Mouse (Mus musculus): ENCODE measurements around the gene Bicc1. TPM values are rescaled to one million over a fixed set of nuclear protein-coding genes. Genes with fewer than 3 reads are reported as not detected.

The Bicc1 gene
- polyA plus RNA-seq, 1 experiment: 0.01 TPM

DNA sequence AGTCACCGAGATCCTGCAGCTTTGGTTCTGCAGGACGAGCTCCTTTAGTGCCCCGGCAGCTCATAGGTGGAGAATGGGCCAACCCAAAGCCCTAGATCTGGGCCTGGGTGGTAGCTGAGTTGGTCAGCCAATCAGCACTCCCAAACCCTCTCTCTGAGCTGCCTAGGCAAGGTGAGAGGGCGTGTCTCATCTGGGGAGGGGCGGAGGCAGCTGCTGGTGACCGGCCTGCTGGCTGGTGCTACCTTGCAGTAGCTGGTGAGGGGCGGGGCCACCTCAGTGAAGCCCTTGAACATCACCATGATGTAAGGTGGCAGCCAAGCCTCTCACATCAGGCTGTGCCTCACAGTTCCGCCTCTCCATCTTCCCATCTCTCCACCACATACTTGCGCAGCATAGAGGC, 29.2 kb downstream of the Bicc1 start:
- TF ChIP-seq FLI1 (IDR thresholded peaks at IDR 0.05; ENCODE audit: low read length) (no peak), GATA1 (IDR thresholded peaks at IDR 0.05; ENCODE audit: borderline replicate concordance, low read length) (no peak)
- H3K4me3 ChIP-seq (replicated peaks): no peak overlapping the region
- H3K36me3 ChIP-seq (replicated peaks; ENCODE audit: low read length): no peaks in the 10 kb centered on the region
- H3K4me1 ChIP-seq: no peaks in the 10 kb centered on the region
- peaks cover 10% of the 10 kb centered on the region for H3K9me3 ChIP-seq
- no peaks in the 10 kb centered on the region for H3K27me3 ChIP-seq (replicated peaks)

DNA sequence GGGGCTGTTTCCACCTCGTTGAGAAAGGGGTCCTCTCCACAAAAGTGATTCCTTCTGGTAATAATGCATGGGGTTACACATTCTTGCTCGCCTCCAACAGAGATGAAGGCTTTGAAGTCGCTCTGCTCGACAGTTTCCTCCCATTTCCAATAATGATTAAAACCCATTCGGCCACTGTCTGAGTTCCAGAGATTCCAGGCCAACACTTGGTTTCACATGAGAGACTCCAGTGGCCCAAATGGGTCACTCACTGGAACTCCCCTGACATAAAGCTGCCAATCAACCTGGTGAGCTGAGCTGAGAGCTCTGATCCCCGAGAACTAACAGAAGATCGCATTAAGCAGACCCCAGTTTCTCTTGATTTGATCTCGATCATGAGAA, 31.6 kb downstream of the Bicc1 start:
- Histone ChIP-seq H3K4me3 (replicated peaks) (no peak overlapping the region), H3K4me1 (no peaks in the 10 kb centered on the region), H3K9me3 (peaks cover 14% of the 10 kb centered on the region), H3K36me3 (replicated peaks; ENCODE audit: low read length) (no peaks in the 10 kb centered on the region), H3K27me3 (replicated peaks) (no peaks in the 10 kb centered on the region)
- no peak for TF ChIP-seq GATA1 (IDR thresholded peaks at IDR 0.05; ENCODE audit: borderline replicate concordance, low read length)
- TF ChIP-seq FLI1 (IDR thresholded peaks at IDR 0.05; ENCODE audit: low read length): no peak

DNA sequence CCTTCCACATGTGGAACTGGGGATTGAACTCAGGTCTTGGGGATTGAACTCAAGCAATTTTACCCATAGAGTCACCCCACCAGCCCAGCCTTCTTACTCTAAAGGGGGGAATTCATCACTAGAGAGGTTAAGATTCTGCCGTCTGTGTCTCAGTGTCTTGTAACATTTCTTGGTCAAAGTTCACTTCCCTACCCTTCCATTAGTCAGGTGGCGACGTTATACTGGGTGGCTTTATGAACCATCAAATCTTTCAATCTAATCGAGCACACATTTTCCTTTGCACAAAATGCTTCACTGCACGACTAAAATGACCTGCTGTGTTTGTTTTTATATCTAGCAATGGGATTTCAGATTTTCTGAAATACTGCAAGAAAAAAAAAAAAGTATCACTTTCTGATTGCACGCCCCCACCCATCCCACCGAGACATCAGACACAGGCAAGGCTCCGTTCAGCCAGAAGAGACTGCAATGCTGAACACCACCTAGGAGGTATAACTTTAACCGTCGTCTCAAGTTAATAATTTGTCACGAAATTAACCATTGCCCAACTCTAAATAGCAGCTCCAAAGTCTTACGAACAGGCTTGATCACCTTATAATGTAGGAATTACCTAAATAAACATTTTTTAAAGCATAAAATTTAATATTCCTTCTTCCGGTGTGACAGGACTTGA, 32.1 kb downstream of the Bicc1 start:
- Histone ChIP-seq H3K9me3 (peaks cover 14% of the 10 kb centered on the region), H3K4me3 (replicated peaks) (no peak overlapping the region), H3K4me1 (no peaks in the 10 kb centered on the region), H3K36me3 (replicated peaks; ENCODE audit: low read length) (no peaks in the 10 kb centered on the region), H3K27me3 (replicated peaks) (no peaks in the 10 kb centered on the region)
- TF ChIP-seq GATA1 (IDR thresholded peaks at IDR 0.05; ENCODE audit: borderline replicate concordance, low read length): no peak
- no peak for TF ChIP-seq FLI1 (IDR thresholded peaks at IDR 0.05; ENCODE audit: low read length)

DNA sequence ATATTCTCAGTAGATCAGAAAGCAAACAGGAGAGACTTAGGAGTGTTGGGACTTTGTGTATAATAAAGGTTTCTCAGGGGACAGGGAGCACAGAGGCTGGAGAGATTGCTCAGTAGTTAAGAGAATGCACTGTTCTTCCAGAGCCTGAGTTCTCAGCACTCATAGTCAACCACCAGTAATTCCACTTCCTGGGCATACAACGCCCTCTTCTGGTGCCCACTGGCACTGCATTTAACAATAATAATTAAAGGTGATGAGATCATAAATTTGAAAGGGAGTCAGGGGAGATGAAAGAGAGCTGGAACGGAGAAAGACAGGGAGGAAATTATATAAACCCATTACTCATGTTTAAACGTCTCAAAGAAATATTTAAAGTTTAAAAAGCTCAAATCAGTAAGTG, 35.5 kb downstream of the Bicc1 start:
- Histone ChIP-seq H3K4me1 (no peaks in the 10 kb centered on the region), H3K9me3 (peaks cover 4% of the 10 kb centered on the region), H3K27me3 (replicated peaks) (no peaks in the 10 kb centered on the region), H3K4me3 (replicated peaks) (no peak overlapping the region), H3K36me3 (replicated peaks; ENCODE audit: low read length) (no peaks in the 10 kb centered on the region)
- TF ChIP-seq GATA1 (IDR thresholded peaks at IDR 0.05; ENCODE audit: borderline replicate concordance, low read length) (no peak), FLI1 (IDR thresholded peaks at IDR 0.05; ENCODE audit: low read length) (no peak)

DNA sequence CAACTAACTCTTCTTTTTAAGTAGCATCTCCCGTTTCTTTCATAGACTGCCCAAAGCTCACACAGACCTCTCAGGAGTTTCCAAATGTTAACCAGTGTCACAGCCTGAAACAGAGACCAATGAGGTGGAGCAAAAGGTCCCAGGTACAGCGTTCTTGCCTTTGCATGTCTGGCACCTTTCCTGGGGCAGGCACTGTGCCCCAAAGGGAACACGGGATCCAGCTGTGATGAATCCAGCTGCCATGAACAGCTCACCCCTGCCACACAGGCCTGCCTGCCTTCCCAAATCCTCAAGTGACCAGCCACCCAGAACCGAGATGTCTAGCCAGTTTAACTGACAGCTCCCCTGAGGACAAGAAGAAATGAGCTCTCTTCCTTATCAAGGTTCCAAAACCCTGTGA, 36.1 kb downstream of the Bicc1 start:
- Histone ChIP-seq H3K27me3 (replicated peaks) (no peaks in the 10 kb centered on the region), H3K4me3 (replicated peaks) (no peak overlapping the region), H3K9me3 (peaks cover 7% of the 10 kb centered on the region), H3K36me3 (replicated peaks; ENCODE audit: low read length) (no peaks in the 10 kb centered on the region), H3K4me1 (no peaks in the 10 kb centered on the region)
- no peak for TF ChIP-seq FLI1 (IDR thresholded peaks at IDR 0.05; ENCODE audit: low read length)
- no peak for TF ChIP-seq GATA1 (IDR thresholded peaks at IDR 0.05; ENCODE audit: borderline replicate concordance, low read length)

DNA sequence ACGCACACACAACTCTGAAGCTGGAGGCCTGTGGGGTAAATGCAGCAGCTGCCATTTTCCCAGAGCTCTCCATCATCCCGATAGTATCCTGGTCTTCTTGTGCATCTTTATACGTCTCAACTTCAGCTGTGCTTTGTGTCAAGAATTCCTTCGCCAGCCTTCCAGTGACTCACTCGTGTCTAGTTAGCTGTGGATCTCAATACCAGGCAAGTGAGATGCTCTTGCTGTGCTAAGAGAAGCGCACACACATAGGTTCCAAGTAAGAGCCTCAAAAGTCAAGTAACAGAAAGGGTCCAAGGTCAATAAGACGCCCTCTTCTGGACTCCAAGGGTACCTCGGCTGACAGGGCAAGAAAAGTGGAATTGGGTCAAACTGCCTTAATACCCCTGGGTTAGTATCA, 37.0 kb downstream of the Bicc1 start:
- no peaks in the 10 kb centered on the region for H3K27me3 ChIP-seq (replicated peaks)
- TF ChIP-seq GATA1 (IDR thresholded peaks at IDR 0.05; ENCODE audit: borderline replicate concordance, low read length) (no peak), FLI1 (IDR thresholded peaks at IDR 0.05; ENCODE audit: low read length) (no peak)
- H3K4me3 ChIP-seq (replicated peaks): no peak overlapping the region
- no peaks in the 10 kb centered on the region for H3K4me1 ChIP-seq
- no peaks in the 10 kb centered on the region for H3K36me3 ChIP-seq (replicated peaks; ENCODE audit: low read length)
- H3K9me3 ChIP-seq: peaks cover 8% of the 10 kb centered on the region

DNA sequence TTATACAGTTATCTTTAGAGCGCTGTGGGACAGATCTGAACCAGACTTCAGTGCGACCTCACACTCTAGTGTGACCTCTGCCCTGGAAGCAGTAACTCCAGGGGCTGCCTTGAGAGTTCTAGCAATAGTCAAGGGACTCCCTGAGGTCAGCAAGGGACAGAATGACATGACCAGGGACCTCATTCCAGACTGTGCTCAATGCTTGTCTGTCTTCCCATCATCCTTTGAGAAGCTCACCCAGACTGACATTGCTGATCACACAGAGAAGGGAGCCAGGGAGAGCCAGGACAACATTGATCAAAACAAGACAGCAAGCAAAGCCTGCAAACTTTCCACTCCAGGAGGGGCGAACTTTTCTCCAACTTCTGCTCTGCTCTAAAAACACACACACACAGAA, 38.7 kb downstream of the Bicc1 start:
- Histone ChIP-seq H3K9me3 (peaks cover 11% of the 10 kb centered on the region), H3K27me3 (replicated peaks) (no peaks in the 10 kb centered on the region), H3K4me3 (replicated peaks) (no peak overlapping the region), H3K4me1 (no peaks in the 10 kb centered on the region), H3K36me3 (replicated peaks; ENCODE audit: low read length) (no peaks in the 10 kb centered on the region)
- TF ChIP-seq GATA1 (IDR thresholded peaks at IDR 0.05; ENCODE audit: borderline replicate concordance, low read length) (no peak), FLI1 (IDR thresholded peaks at IDR 0.05; ENCODE audit: low read length) (no peak)

DNA sequence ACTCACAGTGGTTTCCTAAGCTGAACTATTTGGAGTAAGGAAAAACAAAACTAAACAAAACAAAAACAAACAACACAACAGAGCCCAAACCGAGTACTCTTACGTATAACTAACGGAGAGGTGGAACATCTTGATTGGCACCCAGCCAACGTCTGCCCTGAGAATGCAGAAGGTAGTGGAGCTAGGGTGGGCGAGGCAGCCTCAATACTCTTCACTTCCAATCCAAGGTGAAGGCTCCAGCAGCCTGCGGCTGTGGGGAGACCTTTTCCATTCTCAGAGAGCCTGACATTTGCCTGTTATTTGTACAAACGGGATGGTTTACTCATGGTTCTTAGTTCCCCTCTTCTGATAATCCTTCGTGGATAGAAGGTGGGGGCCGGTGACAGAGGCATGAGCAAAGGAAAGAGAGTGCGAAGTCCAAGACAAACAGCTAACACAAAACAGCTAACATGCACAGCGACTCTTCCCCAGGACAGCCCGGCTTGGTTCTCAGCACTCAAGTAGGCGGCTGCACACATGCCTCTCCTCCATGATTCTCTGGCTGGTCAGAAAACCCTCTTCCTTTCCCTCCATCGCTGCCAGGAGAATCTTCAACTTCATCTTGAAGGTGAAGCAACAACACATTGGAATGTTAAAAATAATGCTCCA, 39.3 kb downstream of the Bicc1 start:
- Histone ChIP-seq H3K36me3 (replicated peaks; ENCODE audit: low read length) (no peaks in the 10 kb centered on the region), H3K4me1 (no peaks in the 10 kb centered on the region), H3K4me3 (replicated peaks) (no peak overlapping the region), H3K9me3 (peaks cover 11% of the 10 kb centered on the region), H3K27me3 (replicated peaks) (no peaks in the 10 kb centered on the region)
- TF ChIP-seq FLI1 (IDR thresholded peaks at IDR 0.05; ENCODE audit: low read length) (no peak), GATA1 (IDR thresholded peaks at IDR 0.05; ENCODE audit: borderline replicate concordance, low read length) (no peak)

DNA sequence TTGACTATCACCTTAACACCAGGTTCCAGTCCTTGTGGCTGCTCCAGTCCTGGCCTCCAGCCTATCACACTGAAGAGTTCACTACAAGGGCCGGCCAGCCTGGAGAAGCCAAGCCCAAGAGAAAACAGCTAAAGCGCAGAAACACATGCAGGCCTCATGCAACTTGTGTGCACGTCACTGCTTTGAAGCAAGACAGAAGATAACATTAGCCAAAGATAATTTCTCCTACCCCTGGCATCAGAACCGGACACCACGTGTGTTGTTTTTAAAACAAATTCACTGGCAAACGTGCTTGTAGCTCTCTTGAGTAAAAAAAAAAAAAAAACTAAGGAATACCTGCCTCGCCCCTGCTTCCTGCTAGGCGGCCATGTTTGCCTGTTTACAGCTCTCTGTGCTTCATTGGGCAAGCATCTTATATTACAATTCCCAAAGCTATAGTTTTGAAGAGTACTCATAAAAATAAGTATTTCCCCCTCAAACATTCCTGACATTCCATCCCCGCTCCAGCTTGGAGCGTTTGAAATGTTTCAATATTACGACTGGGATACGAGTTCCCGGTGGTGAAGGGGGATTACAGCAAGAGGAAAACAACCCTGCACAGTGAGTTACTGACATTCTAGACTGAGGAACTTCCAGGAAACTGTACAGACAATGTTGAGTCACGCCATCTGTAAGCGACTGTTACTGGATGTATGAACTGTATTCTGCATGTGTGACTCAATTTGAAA, 40.2 kb downstream of the Bicc1 start:
- Histone ChIP-seq H3K9me3 (peaks cover 12% of the 10 kb centered on the region), H3K36me3 (replicated peaks; ENCODE audit: low read length) (no peaks in the 10 kb centered on the region), H3K27me3 (replicated peaks) (no peaks in the 10 kb centered on the region), H3K4me1 (no peaks in the 10 kb centered on the region), H3K4me3 (replicated peaks) (no peak overlapping the region)
- TF ChIP-seq GATA1 (IDR thresholded peaks at IDR 0.05; ENCODE audit: borderline replicate concordance, low read length) (no peak), FLI1 (IDR thresholded peaks at IDR 0.05; ENCODE audit: low read length) (no peak)

DNA sequence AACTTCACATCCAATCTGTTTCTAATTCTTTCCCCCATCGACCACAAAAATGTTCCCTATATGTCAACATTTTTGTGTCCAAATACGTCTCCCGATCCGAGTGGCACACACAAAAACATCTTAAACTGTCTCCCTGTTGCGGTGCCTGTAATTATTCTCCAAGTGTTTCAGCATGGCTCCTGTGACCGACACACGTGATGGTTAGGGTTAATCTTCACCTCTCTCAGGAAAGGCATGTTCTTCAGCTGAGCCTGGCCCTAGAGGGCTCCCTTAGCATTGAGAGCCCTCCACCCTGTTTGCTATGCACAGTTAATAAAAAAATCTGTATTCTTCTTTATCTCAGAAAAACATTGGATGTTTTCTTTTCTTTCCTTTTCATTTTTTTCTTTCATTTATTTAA, 41.7 kb downstream of the Bicc1 start:
- H3K27me3 ChIP-seq (replicated peaks): no peaks in the 10 kb centered on the region
- no peak for TF ChIP-seq GATA1 (IDR thresholded peaks at IDR 0.05; ENCODE audit: borderline replicate concordance, low read length)
- no peak for TF ChIP-seq FLI1 (IDR thresholded peaks at IDR 0.05; ENCODE audit: low read length)
- H3K9me3 ChIP-seq: peaks cover 12% of the 10 kb centered on the region
- no peaks in the 10 kb centered on the region for H3K36me3 ChIP-seq (replicated peaks; ENCODE audit: low read length)
- H3K4me1 ChIP-seq: no peaks in the 10 kb centered on the region
- H3K4me3 ChIP-seq (replicated peaks): no peak overlapping the region
